Mouse (Mus musculus) telencephalon, adult 2 months (tissue): ENCODE measurements around the gene Calhm1.
A peak's percentile ranks its signal among the peaks of the same experiment; 100 is the strongest.
"Not testable (repeated sequence)": the region's sequence is repeated elsewhere in the genome, so short reads cannot be mapped to it uniquely, and the experiment has no call there.

Experiments used
- DNase-seq: peaks from one replicate; pipeline ENCODE4 v3.0.0-alpha.2; 2011; ENCODE audit warnings: low read depth, low spot score

Calhm1 gene

DNA sequence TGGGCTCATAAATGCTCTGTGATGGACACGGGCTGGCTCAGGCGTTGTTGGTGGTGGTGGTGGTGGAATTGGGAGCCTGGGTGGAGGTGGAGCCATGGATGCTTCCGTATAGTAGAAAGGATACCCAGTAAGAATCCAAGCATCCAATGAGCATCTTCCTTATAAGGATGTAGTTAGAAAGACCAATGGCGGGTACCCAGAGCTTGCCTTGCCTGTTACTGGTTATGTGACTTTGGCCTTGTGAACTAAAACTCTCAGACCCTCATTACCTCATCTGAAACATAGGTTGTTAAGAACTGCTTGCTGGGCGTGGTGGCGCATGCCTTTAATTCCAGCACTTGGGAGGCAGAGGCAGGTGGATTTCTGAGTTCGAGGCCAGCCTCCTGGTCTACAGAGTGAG lies 9.7 kb upstream of the Calhm1 start:
- DNase-seq, result no peak

DNA sequence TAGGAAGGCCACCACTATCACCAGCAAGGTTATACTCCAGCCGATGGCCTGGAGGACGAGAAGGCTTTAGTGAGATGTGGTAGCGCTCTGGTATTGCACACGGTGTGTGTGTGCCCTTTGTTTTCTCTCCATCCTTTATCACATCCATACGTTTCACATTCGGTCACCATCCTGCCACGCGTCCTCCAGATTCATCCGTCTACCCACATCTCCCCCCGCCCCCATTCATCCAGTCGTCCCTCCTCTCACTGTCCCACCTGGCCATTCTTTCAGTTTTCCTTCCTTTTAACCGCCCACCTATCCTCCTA lies 8.0 kb upstream of the Calhm1 start:
- DNase-seq, result no peak

DNA sequence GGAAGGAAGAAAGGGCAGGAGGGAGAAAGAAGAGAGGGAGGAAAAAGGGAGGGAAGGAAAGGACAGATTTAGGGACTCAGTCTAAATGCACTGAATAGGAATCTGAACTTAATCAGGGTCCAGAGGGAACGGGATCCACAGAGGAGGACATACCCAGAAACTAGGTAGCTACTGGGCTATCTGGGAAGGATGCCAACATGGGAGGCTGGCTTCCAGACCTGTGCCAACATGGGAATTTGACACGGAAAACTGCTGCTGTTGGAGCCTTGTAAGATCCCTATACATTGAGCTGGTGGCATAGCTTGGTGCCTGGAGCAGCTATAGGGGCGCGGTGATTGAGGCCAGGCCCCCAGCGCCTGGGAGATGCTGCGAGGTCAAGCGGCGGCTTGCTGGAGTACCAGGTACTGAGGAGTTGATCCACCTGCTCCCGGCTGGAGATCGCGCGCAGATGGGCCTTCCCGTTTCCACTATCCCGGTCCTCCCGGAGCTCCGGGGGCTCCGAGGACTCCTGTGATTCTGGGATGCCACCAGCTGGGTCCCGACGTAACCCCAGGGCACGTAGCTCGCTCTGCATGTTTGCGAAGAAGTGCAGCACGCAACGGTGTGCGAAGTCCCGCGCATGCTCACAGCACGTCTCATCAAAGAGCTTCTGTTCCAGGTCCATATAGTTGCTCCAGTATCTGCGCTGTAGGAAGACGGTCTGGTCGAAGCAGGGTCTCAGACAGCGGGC lies 7.4 kb upstream of the Calhm1 start:
- DNase-seq, result no peak

DNA sequence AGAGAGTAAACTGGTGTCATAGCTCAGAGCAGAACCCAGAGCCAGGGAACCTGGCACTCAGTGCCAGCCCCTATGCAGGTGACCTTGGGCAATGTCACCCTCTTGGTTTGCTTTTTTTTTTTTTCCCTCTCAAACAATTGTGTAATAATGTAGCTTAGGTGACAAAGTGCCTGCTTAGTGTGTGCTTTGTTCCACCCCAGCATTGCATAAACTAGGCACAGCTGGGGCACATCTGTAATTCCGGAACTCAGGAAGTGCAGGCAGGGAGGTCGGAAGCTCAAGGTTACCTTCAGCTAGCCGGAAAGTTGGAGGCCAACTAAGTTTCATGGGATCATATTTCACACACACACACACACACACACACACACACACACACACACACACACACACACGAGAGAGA lies 5.8 kb upstream of the Calhm1 start:
- DNase-seq, result no peak

DNA sequence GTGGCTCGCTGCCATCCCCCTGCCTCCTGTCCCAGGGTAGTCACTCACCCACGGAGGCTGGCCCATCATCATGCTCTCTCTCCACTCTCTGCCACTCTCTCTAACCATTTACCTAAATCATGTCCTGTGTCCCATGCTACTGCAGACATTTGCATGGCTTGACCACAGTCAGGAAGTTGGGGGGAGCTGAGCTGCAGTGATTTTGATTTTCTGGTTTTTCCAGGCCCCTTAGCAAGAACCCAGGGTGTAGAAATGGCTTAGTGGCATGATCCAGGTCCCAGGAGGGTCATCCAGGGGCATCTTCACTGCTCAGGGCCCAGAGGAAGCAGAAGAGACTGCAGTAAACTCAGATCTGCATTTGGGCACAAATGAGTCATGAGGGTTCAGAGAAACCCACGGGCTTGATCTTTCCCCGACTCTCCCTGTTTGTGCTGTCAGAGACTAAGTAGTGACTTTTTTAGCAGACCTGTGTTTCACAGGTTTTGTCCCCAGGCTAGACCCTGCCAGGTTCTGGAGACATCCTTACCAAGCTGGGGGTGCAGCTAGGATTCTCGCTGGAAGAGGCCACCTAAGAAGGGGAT lies 4.3 kb upstream of the Calhm1 start:
- no peak for DNase-seq

DNA sequence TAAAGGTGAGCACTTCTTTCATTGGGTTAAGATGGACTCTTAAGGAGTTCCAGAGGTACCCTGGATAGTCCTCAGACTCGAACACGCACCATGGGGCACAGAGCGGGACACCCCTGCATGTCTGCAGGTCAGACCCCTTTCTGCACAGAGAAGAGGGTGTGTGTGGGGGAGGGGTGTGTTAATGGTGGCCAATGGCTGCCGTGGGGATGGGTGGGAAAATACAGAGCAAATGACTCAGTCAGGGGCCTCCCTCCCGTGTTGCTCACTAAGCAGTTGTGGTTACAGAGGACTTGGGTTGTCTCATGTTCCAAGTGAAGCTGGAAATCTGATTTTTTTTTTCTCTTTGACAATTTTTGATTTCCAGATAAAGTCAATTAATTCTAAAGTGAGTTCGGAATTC lies 1.6 kb downstream of the Calhm1 start:
- DNase-seq, result no peak

DNA sequence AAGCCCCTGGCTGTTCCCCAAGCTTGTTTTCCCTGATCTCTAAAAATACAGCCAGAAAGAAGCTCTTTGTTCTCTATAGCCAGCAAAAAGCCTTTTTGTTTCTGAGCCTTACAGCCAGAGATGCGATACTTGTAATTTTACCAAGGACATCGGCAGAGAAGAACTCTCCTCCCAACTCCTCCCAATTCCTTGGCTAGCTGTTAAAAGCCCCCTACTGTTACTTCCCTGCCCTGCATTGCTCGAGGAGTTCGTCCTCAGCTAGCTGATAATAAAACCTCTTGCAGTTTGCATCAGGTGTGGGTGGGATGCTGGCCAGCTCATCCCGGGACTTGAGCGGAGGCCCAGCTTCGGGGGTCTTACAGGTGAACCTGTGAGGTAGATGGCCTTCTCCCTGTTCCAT lies 4.4 kb downstream of the Calhm1 start:
- DNase-seq, result not testable (repeated sequence)

DNA sequence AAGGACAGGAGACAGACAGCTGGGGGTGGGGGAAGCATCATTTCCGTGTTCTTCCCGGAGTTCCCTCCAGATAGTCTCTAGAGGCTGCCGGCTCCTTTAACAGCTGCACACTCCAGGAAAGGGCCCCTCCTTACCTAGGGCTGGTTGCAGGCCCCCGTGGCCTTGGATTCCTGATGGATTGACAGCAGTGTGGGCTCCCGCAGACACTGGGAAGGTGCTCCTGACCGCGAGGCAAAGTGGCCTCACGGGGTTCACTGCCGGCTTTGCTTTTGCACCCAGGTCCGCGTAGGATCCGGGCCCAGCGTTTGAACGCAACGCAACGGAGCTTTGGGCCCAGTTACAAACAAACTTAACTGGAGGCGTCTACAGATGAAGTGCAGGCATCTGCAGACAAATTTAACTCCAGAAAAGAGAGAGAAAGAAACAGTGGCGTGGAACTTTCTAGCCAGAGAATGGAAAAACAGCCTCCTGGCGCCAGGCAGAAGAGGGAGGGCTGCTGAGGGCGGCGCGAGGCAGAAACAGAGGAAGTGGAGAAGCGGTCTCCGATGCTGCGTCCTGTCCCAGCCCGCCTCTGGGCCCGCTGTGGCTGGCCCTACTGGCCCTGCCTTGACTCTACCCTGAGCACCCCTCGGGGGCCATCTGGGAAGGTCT lies 6.2 kb downstream of the Calhm1 start, which contains the start of gene Calhm2:
Calhm2 (minus strand) TSS at position 524 of the 651 bp plus-strand sequence.
- DNase-seq, result peak; percentile 78

DNA sequence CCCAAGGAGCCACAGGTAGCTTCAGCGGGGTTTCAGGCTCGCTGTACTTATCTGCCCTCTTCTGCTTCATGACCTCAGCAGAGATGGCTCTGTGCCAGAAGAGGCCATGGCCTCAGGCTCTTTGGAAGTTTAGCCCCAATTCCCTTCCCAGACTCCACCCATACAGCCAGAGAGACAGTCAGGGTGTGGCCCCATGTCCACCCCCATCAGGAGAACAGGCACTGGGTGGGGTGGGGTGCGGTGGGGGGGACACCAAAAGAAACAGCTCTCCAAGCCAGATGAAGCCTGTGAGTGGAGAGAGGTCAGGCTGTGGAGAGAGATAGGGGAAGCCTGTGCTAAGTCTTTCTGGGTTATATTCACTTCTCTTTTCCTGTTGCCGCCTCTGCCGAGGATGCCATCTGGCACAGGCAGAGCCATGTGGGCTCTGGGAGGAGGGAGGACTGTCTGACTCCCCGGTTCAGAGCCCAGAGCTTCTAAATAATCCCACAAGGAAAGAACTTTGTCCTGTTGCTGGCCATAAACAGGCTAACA lies 6.9 kb downstream of the Calhm1 start:
- DNase-seq, result peak; percentile 79

DNA sequence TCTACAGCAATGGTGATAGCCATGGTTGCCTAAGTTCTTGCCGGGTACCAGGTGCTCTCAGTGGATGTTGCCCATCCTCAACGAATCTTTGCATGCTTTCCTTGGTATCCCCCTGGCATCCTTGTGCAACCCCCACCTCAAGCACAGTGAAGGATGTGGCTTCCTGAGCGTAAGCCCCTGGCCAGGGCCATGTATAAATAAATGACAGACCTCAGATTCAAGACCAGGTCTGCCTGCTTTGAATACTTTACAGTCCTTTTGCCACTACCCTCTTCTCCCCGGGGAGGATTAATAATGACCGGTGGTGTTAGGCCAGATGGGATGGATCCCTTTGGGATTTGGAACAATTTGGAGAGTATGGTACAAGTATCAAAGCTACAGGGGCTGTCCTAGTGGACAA lies 7.9 kb downstream of the Calhm1 start:
- DNase-seq, result no peak

DNA sequence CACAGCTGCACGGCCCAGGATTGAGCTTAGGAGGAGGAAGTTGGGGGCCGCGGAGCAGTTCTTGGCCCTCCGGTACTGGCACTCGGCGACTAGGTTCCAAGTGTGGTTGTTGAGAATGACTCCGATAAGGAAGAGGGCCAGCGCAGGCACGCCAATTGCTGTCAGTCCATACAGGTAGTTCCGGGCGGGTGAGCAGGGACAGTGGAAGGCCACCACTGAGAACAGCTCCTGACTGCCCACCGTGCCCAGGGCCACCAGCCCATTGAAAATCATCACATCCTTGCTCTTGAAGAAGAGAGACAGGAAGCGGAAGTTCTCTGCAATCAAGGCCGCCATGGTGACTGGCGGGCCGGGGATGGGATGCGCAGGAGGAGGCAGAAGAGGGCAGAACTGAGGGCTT lies 8.5 kb downstream of the Calhm1 start:
- DNase-seq, result no peak

DNA sequence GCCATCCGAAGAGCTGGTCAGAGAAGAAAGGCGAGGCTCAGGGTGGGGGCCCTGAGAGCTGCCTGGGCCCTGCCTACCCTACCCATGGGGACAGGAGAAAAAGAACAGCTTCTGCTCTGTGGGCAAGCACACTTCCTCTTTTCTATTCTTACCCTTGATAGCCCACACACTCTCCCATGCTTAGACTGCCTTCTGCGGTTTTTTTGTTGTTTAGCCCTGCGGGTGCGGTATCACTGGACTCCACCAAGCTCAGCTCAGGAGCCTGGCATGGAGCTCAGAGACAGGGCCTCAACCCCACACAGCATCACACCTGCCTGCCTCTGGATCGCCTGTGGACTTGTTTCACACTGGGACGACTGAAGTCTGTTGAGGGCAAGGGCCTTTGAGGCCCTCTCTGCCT lies 10.9 kb downstream of the Calhm1 start:
- DNase-seq, result no peak

DNA sequence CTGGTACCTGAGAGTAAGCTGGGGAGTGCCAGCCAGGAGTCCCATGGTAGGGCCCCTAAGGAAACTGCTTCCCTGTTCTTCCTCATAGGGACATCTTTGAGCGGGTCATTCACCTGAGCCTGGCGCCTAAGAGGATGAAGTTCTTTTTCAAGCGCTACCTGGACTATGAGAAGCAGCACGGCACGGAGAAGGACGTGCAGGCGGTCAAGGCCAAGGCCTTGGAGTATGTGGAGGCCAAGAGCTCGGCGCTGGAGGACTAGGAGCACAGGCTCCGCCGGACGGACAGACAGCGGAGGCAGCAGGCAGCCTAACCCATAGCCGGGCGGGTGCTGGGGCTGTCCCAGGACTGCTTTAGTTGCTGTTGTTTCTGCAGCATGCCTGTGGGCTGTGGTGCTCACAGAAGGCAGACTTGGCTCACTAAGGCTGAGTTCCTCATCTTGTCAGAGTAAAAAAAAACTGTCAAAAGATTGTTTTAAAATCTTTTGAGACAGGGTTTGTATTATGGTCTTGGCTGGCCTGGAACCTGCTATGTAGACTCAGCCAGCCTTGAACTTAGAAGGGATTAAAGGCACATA lies 13.4 kb downstream of the Calhm1 start:
- DNase-seq, result no peak

DNA sequence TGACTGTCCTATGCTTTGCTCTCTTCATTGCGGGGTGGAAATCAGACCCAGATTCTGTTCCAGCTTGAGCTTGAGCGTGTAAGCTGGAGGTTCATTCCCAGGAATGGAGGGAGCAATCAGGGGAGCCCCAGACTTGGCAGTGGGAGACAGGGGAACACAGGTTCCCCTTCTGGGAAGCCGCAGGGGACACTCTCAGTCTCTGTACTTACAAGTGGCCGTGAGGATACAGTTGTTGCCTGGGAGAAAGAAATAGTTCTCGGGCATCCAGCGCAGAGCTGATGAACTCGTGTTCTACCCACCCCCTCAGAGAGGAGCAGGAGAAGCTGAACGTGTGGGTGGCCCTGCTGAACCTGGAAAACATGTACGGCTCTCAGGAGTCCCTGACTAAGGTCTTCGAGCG lies 15.2 kb downstream of the Calhm1 start:
- DNase-seq, result no peak

DNA sequence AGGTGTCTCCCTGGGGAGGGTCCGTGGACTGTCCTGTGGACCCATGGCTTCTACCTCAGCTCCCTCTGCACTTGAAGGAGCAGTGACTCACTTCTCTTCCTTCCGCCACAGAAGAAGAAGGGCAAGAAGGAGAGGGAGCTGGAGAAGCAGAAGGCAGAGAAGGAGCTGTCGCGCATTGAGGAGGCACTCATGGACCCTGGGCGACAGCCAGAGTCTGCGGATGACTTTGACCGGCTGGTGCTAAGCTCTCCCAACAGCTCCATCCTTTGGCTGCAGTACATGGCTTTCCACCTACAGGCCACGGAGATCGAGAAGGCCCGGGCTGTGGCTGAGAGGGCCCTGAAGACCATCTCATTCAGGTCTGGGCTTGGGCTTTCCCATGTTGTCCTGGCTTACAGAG lies 15.9 kb downstream of the Calhm1 start:
- DNase-seq, result no peak

DNA sequence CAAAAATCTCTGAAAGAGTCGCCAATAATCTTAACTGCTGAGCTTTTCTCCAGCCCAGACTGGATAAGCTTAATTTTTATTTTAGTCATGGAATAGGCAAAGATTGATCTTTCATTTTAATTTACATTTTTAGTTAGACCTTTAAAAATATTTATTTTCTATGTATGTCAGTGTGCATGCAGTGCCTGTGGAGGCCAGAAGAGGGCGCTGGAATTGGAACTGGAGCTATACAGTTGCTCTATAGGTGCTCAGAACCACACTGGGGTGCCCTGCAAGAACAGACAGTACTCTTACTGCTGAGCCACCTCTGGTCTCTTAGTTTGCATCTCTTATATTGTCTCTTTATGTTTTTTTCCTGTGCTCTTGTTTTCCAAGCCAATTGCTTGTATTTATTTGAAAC lies 21.3 kb downstream of the Calhm1 start:
- no peak for DNase-seq

DNA sequence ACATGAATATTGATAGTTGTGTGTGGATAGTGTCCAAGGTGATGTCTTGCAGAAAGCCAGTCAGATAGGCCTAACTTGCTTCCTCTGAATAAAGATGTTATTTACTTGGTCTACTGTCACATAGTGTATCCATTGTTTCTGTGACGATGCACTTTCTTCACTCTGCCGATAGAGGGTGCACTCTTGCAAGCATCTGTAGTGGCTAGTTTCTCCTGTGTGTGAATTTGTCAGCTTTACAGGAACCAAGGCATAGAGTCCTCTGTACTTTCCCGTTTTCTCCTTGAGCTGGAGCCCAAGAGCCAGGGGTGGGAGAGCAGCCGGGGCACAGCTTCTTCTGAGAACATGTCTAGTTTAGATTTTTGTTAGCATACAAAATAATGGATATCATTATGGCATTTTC lies 23.0 kb downstream of the Calhm1 start:
- DNase-seq, result no peak

DNA sequence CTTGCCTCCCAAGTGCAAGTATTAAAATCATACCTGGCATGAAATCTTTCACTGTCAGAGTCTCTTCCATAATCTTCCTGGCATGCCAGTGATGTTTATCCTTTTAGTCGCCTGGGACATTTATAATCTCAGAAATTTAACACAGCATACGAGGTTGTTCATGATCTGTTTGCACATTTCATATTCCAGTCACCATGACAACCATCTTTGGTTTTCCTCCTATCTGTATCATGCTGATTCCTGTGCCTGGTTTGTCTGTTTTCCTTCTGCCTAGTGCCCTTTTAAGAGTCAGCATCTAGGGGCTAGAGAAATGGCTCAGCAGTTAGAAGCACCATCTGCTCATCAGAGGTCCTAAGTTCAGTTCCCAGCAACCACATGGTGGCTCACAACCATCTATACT lies 25.4 kb downstream of the Calhm1 start:
- DNase-seq, result no peak

DNA sequence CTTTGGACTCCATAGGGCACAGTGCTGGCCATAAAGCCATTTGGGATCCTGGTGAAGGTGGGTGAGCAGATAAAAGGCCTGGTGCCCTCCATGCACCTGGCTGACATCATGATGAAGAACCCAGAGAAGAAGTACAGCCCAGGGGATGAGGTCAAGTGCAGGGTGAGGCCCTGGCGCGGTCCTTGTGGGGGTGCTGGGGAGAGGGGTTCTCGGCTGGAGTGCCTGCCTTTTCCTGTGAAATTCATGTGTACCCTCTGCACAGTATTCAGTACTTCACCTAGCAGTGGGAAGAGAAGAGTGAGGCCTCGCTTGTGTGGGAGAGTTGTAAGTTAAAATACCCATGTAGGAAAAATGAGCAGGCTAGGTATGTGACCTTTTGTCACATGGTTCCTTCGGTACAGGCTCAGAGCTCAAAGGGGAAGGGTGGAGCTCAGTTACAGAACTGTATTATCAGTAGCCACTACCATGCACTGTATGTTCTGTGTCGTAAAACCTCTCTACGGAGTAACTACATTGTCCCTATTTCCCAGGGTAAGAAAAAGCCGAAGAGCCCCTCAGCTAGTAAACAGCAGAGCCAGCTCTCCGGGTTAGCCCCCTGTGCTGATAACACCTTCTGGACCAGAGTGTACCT lies 39.3 kb downstream of the Calhm1 start:
- no peak for DNase-seq

DNA sequence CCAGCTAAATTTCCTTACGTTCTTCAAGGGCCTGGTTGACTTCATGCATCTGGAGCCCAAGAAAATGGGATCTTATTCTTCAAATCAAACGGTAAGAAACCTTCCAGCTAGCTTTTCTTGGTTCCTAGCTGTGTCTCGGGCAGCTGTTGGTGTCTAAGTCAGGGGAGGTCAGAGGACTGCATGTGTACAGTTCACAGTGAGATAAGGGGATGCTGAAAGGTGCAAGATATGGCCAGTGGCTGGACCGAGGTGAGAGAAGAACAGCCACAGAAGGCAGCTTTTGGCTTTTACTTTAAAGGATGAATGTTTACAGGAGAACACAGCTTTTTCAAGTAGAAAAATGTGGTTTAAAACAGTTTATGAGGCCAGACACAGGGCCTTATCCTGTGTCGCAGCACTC lies 43.0 kb downstream of the Calhm1 start:
- DNase-seq, result no peak
